Mouse (Mus musculus) hindbrain, postnatal 0 days (tissue): ENCODE data around the gene Mettl2. TPM values are rescaled to one million over a fixed set of nuclear protein-coding genes. Genes with fewer than 3 reads are reported as not detected.

Experiments
- ATAC-seq: fragments of 200-750 bp; cut with Nextera tagmentation; 2 replicates; pipeline ENCODE4 v1.8.0; 2017; ENCODE audit warnings: mild to moderate bottlenecking, moderate TSS enrichment, moderate library complexity
- DNase-seq: peaks from one replicate; pipeline ENCODE4 v3.0.0-alpha.2; 2015; ENCODE audit warnings: low spot score
- H3K27ac ChIP-seq: fragments of 300-500 bp; sonication (generic); 2 replicates; pipeline ENCODE4 v1.5.1; 2014; ENCODE audit warnings: mild to moderate bottlenecking
- H3K27me3 ChIP-seq: fragments of 300-500 bp; sonication (generic); 2 replicates; pipeline ENCODE4 v1.6.1; 2014; ENCODE audit warnings: low read length, mixed read lengths; ENCODE audit not compliant: insufficient read depth
- H3K36me3 ChIP-seq: fragments of 300-500 bp; sonication (generic); 2 replicates; pipeline ENCODE4 v1.6.1; 2014; ENCODE audit warnings: low read length, mixed read lengths; ENCODE audit not compliant: insufficient read depth
- H3K4me1 ChIP-seq: fragments of 300-500 bp; sonication (generic); 2 replicates; pipeline ENCODE4 v1.6.1; 2014; ENCODE audit warnings: antibody characterized with exemption, low read length, mixed read lengths; ENCODE audit not compliant: insufficient read depth
- H3K4me2 ChIP-seq: fragments of 300-500 bp; sonication (generic); 2 replicates; pipeline ENCODE4 v1.6.1; 2014; ENCODE audit warnings: low read depth, mild to moderate bottlenecking, low read length, moderate library complexity, mixed read lengths
- H3K4me3 ChIP-seq: fragments of 300-500 bp; sonication (generic); 2 replicates; pipeline ENCODE4 v1.5.1; 2014; ENCODE audit warnings: low read length
- H3K9ac ChIP-seq: fragments of 300-500 bp; sonication (generic); replicated peaks from 2 replicates; pipeline ENCODE4 v1.6.1; 2014; ENCODE audit warnings: mild to moderate bottlenecking, low read length, moderate library complexity, mixed read lengths
- H3K9me3 ChIP-seq: fragments of 300-500 bp; sonication (generic); 2 replicates; pipeline ENCODE4 v1.6.1; 2016; ENCODE audit warnings: low read length, mixed read lengths
- CTCF ChIP-seq: IDR thresholded peaks from 2 replicates; pipeline ENCODE4 v1.5.1; 2016; ENCODE audit warnings: antibody characterized with exemption, control low read depth, low read depth
- WGBS: fragments of 180-500 bp; shearing (Covaris S2); extraction: QIAGEN DNeasy Blood & Tissue Kit; methylation state at CpG from one replicate; pipeline ENCODE4 v1.1.7; 2014; 5-methylcytosine and 5-hydroxymethylcytosine counted together
- polyA plus RNA-seq: library from polyadenylated mRNA; unstranded; fragments of >200 nt; fragmentation: Nextera tagmentation; extraction: Ambion mirVana; gene quantifications from 2 replicates; pipeline ENCODE4 v1.2.1, GENCODE M21; 2015
- total RNA-seq: library from RNA; depleted of rRNA; stranded (reverse); fragments of >200 nt; gene quantifications from 2 replicates; pipeline ENCODE4 v1.2.3, GENCODE M21; 2014

Gene Mettl2
- total and polyA plus RNA-seq, 2 experiments from 2014 or later, result 21.7 to 31.1 TPM

DNA sequence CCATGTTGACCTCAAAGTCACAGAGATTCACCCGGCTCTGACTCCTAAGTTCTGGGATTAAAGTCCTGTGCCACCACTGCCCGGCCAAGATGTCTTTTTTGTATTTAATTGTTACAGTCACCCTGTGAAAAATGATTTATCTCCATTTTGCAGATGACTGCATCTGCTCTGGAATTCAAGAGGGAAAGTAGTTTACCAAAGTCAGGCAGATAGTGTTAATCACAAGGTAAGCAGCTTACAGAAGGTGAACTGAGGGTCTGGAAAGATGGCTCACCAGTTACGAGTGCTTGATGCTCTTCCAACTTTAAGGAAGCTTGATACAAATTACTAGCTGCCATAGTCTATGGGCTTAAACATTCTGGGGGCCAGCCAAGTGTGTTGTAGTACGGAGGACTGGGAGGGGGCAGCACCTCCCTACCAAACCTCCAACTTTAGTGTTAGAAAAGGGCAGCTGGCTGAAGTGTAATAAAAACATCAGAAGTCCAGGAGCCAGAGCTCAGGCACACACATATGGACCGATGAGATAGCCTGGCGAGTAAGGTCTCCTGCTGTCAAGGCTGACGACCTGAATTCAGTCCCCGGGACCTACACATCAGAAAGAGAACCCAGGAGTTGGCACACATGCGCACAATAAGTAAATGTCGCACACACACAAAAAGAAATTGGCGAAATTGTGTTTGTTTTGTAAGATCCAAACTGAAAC is 18.4 kb downstream of the Mettl2 start:
- no peak for TF ChIP-seq CTCF
- Histone ChIP-seq H3K4me2 (no peak overlapping the region), H3K9me3 (no peaks in the 10 kb centered on the region), H3K4me3 (no peak overlapping the region), H3K27me3 (no peaks in the 10 kb centered on the region), H3K27ac (no peak overlapping the region), H3K36me3 (peaks cover 15% of the 10 kb centered on the region), H3K9ac (no peak overlapping the region), H3K4me1 (no peaks in the 10 kb centered on the region)
- no peak for ATAC-seq
- no peak for DNase-seq
- WGBS, result 82% methylated on average over 11 of the region's 11 CpGs

DNA sequence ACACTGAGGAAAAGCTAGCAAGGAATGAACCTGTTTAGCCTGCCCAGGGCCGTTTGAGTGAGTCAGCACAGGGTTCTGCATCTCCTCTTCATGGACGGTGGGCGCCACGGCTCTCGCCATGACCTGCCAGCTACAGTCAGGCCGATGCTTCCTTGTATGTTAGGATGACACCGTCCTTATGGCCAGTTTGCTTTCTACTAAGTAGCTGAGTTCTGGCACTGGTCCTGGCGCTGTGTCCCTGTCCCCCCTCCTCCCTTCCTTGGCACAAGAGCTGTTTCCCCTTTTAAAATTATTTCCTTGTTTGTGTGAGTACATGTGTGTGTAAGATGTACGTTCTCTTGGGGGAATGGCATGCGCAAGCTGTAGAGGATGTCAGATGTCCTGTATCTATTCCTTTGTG is 19.0 kb downstream of the Mettl2 start:
- Histone ChIP-seq H3K27ac (no peak overlapping the region), H3K4me3 (no peak overlapping the region), H3K4me1 (no peaks in the 10 kb centered on the region), H3K36me3 (peaks cover 10% of the 10 kb centered on the region; the same call in 1 of the 2 replicates), H3K9ac (no peak overlapping the region), H3K4me2 (no peak overlapping the region), H3K9me3 (no peaks in the 10 kb centered on the region), H3K27me3 (no peaks in the 10 kb centered on the region)
- DNase-seq, result no peak
- TF ChIP-seq CTCF, result no peak
- no peak for ATAC-seq
- WGBS, result 86% methylated on average over 10 of the region's 10 CpGs

DNA sequence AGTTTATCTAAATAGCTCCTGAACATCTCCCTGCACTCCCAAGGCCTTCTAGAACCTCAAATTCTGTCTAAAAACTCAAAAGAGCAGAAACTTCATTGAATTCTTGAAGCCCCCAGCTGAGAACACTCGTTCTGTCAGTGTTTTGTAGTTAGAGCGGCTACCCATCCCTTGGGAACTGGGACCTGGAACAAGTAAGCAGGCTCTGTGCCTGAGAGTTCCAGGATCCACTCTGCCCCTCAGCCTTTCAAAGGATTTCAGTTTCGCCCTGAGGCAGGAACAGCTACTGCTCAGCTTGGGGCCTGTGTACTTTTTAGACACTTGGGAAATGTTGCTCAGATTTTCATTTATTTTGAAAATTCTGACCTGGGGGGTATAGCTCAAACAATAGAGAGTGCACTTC is 20.4 kb downstream of the Mettl2 start, which contains the start of gene Gm10842:
Gene Gm10842, plus strand, starts transcription at position 301 of the 400 bp plus-strand sequence.
- ATAC-seq, result no peak
- TF ChIP-seq CTCF, result no peak
- no peak within 1 kb of the TSS for H3K4me3 ChIP-seq

DNA sequence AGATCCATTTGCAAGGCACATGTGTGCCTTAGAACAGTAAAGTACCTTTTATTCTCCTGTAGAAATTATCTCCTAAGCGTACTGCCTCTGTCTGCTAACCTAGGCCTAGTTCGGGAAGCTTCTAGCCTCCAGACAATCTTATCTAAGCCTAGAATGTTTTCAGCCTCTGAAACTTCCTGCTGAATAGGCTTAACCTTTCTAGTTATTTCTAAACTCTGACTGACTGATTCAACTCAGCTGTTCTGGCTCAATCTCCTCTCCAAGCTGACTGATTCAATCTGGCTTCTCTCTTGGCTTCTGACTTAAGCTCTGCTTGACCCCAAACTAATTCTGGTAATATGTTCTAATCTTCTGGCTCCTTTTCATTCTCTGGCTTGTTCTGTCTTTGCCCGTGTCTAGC is 23.1 kb downstream of the Mettl2 start:
- TF ChIP-seq CTCF, result no peak
- no peak for ATAC-seq
- no peaks in the 10 kb centered on the region for H3K27me3 ChIP-seq
- DNase-seq, result no peak
- peaks cover 5% of the 10 kb centered on the region; the same call in 1 of the 2 replicates for H3K4me1 ChIP-seq
- H3K27ac ChIP-seq, result no peak overlapping the region
- H3K9ac ChIP-seq, result no peak overlapping the region
- no peak overlapping the region for H3K4me2 ChIP-seq
- WGBS, result 79% methylated on average over 3 of the region's 3 CpGs
- H3K9me3 ChIP-seq, result no peaks in the 10 kb centered on the region
- no peak overlapping the region for H3K4me3 ChIP-seq
- H3K36me3 ChIP-seq, result no peaks in the 10 kb centered on the region

More for the DNA sequence above, 20.4 kb downstream of the Mettl2 start, which contains the start of gene Gm10842:
- Histone ChIP-seq H3K4me1 (no peaks in the 10 kb centered on the region), H3K27me3 (no peaks in the 10 kb centered on the region), H3K27ac (no peak within 1 kb of the TSS), H3K9ac (no peak within 1 kb of the TSS), H3K9me3 (no peaks in the 10 kb centered on the region), H3K4me2 (no peak within 1 kb of the TSS), H3K36me3 (no peaks in the 10 kb centered on the region)
- no peak for DNase-seq
- 63% methylated on average over 3 of the region's 3 CpGs for WGBS

DNA sequence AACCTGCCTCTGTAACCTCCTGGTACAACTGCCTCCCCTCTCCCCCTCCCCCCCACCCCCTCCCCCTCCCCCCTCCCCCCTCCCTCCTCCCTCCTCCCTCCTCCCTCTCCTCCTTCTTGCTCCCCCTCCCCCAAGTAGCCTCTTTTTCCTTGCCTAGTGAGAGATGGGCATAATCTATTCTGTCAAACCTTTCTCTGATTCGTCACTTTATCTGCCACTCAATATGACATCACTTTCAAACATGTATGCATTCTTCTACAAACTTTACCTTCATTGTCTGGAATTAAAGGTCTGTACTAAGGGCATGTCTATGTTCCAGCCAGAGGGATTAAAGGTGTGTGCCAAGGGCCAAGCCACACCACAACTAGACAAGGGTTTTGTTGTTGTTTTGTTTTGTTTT is 23.5 kb downstream of the Mettl2 start:
- DNase-seq (no peak), ATAC-seq (no peak)
- TF ChIP-seq CTCF, result no peak
- H3K4me1 ChIP-seq, result peaks cover 5% of the 10 kb centered on the region; the same call in 1 of the 2 replicates
- H3K27ac ChIP-seq, result no peak overlapping the region
- no peak overlapping the region for H3K9ac ChIP-seq
- H3K27me3 ChIP-seq, result no peaks in the 10 kb centered on the region
- no peak overlapping the region for H3K4me3 ChIP-seq
- H3K4me2 ChIP-seq, result no peak overlapping the region
- H3K36me3 ChIP-seq, result no peaks in the 10 kb centered on the region
- no peaks in the 10 kb centered on the region for H3K9me3 ChIP-seq
- 100% methylated on average over 1 of the region's 1 CpGs for WGBS

DNA sequence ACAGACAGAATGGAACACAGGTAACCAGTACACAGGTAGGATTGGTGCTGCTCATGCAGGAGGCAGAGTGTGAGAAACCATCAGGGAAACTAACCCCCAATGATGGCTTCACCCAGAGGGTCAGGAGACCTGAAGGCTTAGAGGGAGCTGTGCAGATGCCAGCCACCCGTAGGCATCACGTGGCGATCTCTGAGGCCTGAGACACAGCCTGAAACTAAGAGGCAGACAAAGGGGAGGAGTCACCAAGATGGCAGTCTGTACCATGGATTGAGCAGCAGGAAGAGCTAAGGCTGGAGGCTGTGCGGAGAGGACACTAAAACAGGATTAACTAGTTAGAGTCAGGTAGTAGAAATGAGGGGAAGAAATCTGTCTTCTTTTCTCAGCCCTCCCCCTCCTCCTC is 24.5 kb downstream of the Mettl2 start:
- no peaks in the 10 kb centered on the region for H3K9me3 ChIP-seq
- no peaks in the 10 kb centered on the region for H3K27me3 ChIP-seq
- H3K9ac ChIP-seq, result no peak overlapping the region
- no peak for ATAC-seq
- no peak for DNase-seq
- H3K4me1 ChIP-seq, result peaks cover 5% of the 10 kb centered on the region; the same call in 1 of the 2 replicates
- WGBS, result 47% methylated on average over 4 of the region's 4 CpGs
- H3K4me3 ChIP-seq, result no peak overlapping the region
- no peak overlapping the region for H3K27ac ChIP-seq
- no peak overlapping the region for H3K4me2 ChIP-seq
- no peaks in the 10 kb centered on the region for H3K36me3 ChIP-seq
- no peak for TF ChIP-seq CTCF
